Mouse (Mus musculus) G1E (cell line): Measurements from ENCODE around the gene Hoxb8.

Experiments used
- CTCF ChIP-seq: IDR thresholded peaks from 2 replicates; pipeline ENCODE4 v1.5.1; 2012; ENCODE audit warnings: low read depth, low read length, inconsistent platforms, mixed read lengths
- GATA1 ChIP-seq: IDR thresholded peaks from 2 replicates; pipeline ENCODE4 v1.6.1; 2012; ENCODE audit warnings: borderline replicate concordance, low read length, inconsistent platforms, mixed read lengths
- GATA2 ChIP-seq: IDR thresholded peaks from 2 replicates; pipeline ENCODE4 v1.6.1; 2012; ENCODE audit warnings: low read depth, low read length, inconsistent platforms, borderline replicate concordance
- TAL1 ChIP-seq: conservative IDR thresholded peaks from 2 replicates; pipeline ENCODE4 v1.6.1; 2012; ENCODE audit warnings: low read depth, low read length, inconsistent platforms, mixed read lengths

- TF ChIP-seq CTCF (no peak), GATA2 (no peak), TAL1 (no peak), GATA1 (no peak)
Measured at GRCm38 (mm10) chr11:96259038-96259437, 22.7 kb upstream of the Hoxb8 start.
